Mouse (Mus musculus) bone marrow, adult 2 months (tissue): ENCODE measurements around the gene Mex3d. TPM values are rescaled to one million over a fixed set of nuclear protein-coding genes. Genes with fewer than 3 reads are reported as not detected.

Experiments used
- H3K27ac ChIP-seq: fragments of 200-500 bp; 2 replicates; pipeline ENCODE4 v1.5.1; 2012; ENCODE audit warnings: low read depth, mild to moderate bottlenecking, control low read depth, inconsistent platforms, low read length; ENCODE audit not compliant: control insufficient read depth, poor library complexity, insufficient read depth
- H3K4me1 ChIP-seq: fragments of 200-500 bp; 2 replicates; pipeline ENCODE4 v1.6.1; 2011; ENCODE audit warnings: low read length; ENCODE audit not compliant: control insufficient read depth, insufficient read depth
- H3K4me3 ChIP-seq: fragments of 200-500 bp; replicated peaks from 2 replicates; pipeline ENCODE3; 2011; ENCODE audit warnings: mild to moderate bottlenecking, low read depth, low read length, control low read depth; ENCODE audit not compliant: control insufficient read depth
- CTCF ChIP-seq: fragments of 200-500 bp; IDR thresholded peaks from 2 replicates; pipeline ENCODE4 v1.5.1; 2011; ENCODE audit warnings: low read length, control low read depth; ENCODE audit not compliant: control insufficient read depth, insufficient read depth
- POLR2A ChIP-seq: fragments of 200-500 bp; IDR thresholded peaks from 2 replicates; pipeline ENCODE4 v1.6.1; 2011; ENCODE audit warnings: low read depth, mild to moderate bottlenecking, control low read depth, low read length, borderline replicate concordance; ENCODE audit not compliant: control insufficient read depth
- WGBS: fragments of 180-500 bp; shearing (Covaris S2); methylation state at CpG from one replicate; pipeline ENCODE4 v1.1.7; 2018; 5-methylcytosine and 5-hydroxymethylcytosine counted together
- polyA plus RNA-seq: library from polyadenylated mRNA; stranded (reverse); fragments of >200 nt; gene quantifications from 2 replicates; pipeline ENCODE4 v1.2.4, GENCODE M21; 2011; ENCODE audit warnings: low replicate concordance; ENCODE audit not compliant: missing spikeins, insufficient read depth, insufficient read length

Mex3d gene
- polyA plus RNA-seq, 1 experiment = 1.7 TPM

GRCm38 (mm10) chr10:80342749-80343424 lies 44.6 kb downstream of the Mex3d start:
- TF ChIP-seq POLR2A (no peak), CTCF (no peak)
- WGBS = 1% methylated on average over 33 of the region's 33 CpGs
- no peak overlapping the region for H3K4me3 ChIP-seq
- H3K4me1 ChIP-seq = peaks cover 6% of the 10 kb centered on the region; the same call in 1 of the 2 replicates
- peak overlapping the region; percentile 71; the same call in 1 of the 2 replicates for H3K27ac ChIP-seq

- H3K4me1 ChIP-seq = peaks cover 6% of the 10 kb centered on the region; the same call in 1 of the 2 replicates
- H3K27ac ChIP-seq = no peak overlapping the region
- 7% methylated on average over 26 of the region's 26 CpGs for WGBS
- TF ChIP-seq POLR2A = no peak
- no peak for TF ChIP-seq CTCF
- no peak overlapping the region for H3K4me3 ChIP-seq
Observed at GRCm38 (mm10) chr10:80342305-80342748, 45.1 kb downstream of the Mex3d start.

GRCm38 (mm10) chr10:80341491-80342304 lies 45.8 kb downstream of the Mex3d start:
- Histone ChIP-seq H3K4me3 (no peak overlapping the region), H3K4me1 (peaks cover 6% of the 10 kb centered on the region; the same call in 1 of the 2 replicates), H3K27ac (no peak overlapping the region; the same call in 1 of the 2 replicates)
- no peak for TF ChIP-seq POLR2A
- TF ChIP-seq CTCF = no peak
- WGBS = 10% methylated on average over 47 of the region's 47 CpGs

- no peak overlapping the region for H3K4me3 ChIP-seq
- 56% methylated on average over 21 of the region's 21 CpGs for WGBS
- TF ChIP-seq CTCF (no peak), POLR2A (no peak)
- H3K27ac ChIP-seq = no peak overlapping the region; the same call in 1 of the 2 replicates
- peaks cover 6% of the 10 kb centered on the region; the same call in 1 of the 2 replicates for H3K4me1 ChIP-seq
Observed at GRCm38 (mm10) chr10:80341026-80341425, 46.4 kb downstream of the Mex3d start.

GRCm38 (mm10) chr10:80339941-80340750 lies 47.3 kb downstream of the Mex3d start:
- H3K4me1 ChIP-seq = peaks cover 6% of the 10 kb centered on the region; the same call in 1 of the 2 replicates
- 15% methylated on average over 19 of the region's 19 CpGs for WGBS
- H3K27ac ChIP-seq = no peak overlapping the region
- no peak overlapping the region for H3K4me3 ChIP-seq
- no peak for TF ChIP-seq POLR2A
- peak; percentile 92 for TF ChIP-seq CTCF

- peaks cover 3% of the 10 kb centered on the region for H3K4me1 ChIP-seq
- H3K4me3 ChIP-seq = no peak overlapping the region
- H3K27ac ChIP-seq = no peak overlapping the region
- WGBS = 59% methylated on average over 12 of the region's 12 CpGs
- TF ChIP-seq POLR2A (no peak), CTCF (no peak)
Observed at GRCm38 (mm10) chr10:80336263-80336662, 51.2 kb downstream of the Mex3d start.

- TF ChIP-seq POLR2A (no peak), CTCF (no peak)
- Histone ChIP-seq H3K27ac (peak overlapping the region; percentile 49), H3K4me3 (no peak overlapping the region), H3K4me1 (no peaks in the 10 kb centered on the region; the same call in none of the 2 replicates)
- 73% methylated on average over 5 of the region's 5 CpGs for WGBS
Observed at GRCm38 (mm10) chr10:80332525-80332989, 54.9 kb downstream of the Mex3d start.
